Comparison of ENCODE assay signal across 8 mouse cellular contexts in genomic region chr19:47463636-47464303, GRCm38 (mm10). TPM values are rescaled to one million over a fixed set of nuclear protein-coding genes. Genes with fewer than 3 reads are reported as not detected.
DNase-seq lines count a peak whose midpoint lies in the region; ATAC-seq and TF ChIP-seq lines count a peak whose summit lies in the region.

No protein-coding gene starts in this region.

- DNase-seq in adipocyte (ENCODE audit: low spot score), result peak; percentile 48
- DNase-seq in cerebellum, postnatal 36 days, result peak; percentile 43 to 57
- DNase-seq in gastrocnemius, adult 8-10 months (ENCODE audit: low spot score in 2 of 2), result peak; percentile 81 to 85
- peak; percentile 60 to 67 for DNase-seq in left cerebral cortex, postnatal 25 days (ENCODE audit: low spot score in 2 of 2)

- H3K9me3 ChIP-seq in hindbrain, embryonic 16.5 days (ENCODE audit: control insufficient read depth, low read length), result no peaks in the 10 kb centered on the region

- H3K9ac ChIP-seq in hindbrain, embryonic 16.5 days (ENCODE audit: low read depth, low read length), result peak overlapping the region; percentile 89

- H3K4me3 ChIP-seq in hindbrain, embryonic 16.5 days (ENCODE audit: low read length), result peak overlapping the region; percentile 81
- H3K4me3 ChIP-seq in small intestine, adult 2 months (ENCODE audit: low read depth, low read length), result peak overlapping the region; percentile 99

- no peaks in the 10 kb centered on the region for H3K36me3 ChIP-seq in hindbrain, embryonic 16.5 days (ENCODE audit: control insufficient read depth, insufficient read depth, low read length)
- no peaks in the 10 kb centered on the region for H3K36me3 ChIP-seq in small intestine, adult 2 months (ENCODE audit: control insufficient read depth, insufficient read depth, low read length)

- WGBS in hindbrain, embryonic 16.5 days, result under 1% methylated on average over 27 of the region's 46 CpGs
- under 1% methylated on average over 46 of the region's 46 CpGs for WGBS in small intestine, adult 2 months

- peaks cover 31% of the 10 kb centered on the region for H3K4me1 ChIP-seq in hindbrain, embryonic 16.5 days (ENCODE audit: control insufficient read depth, insufficient read depth, low read depth, low read length)
- H3K4me1 ChIP-seq in small intestine, adult 2 months (ENCODE audit: control insufficient read depth, insufficient read depth, insufficient read length, low read length), result peaks cover 10% of the 10 kb centered on the region

- H3K27ac ChIP-seq in hindbrain, embryonic 16.5 days (ENCODE audit: low read depth, low read length), result peak overlapping the region; percentile 75
- peak overlapping the region; percentile 33; the same call in 1 of the 2 replicates for H3K27ac ChIP-seq in small intestine, adult 2 months (ENCODE audit: insufficient read depth, low read depth, low read length)

- intact Hi-C loops in left cerebral cortex, postnatal 25 days (cut with DNase I), result loop anchor here (1.0 to 2.0 kb wide), 2 partner anchors 80 to 107 kb away; no protein-coding TSS in a partner anchor

- peak; percentile 26; the same call in 1 of the 2 replicates for TF ChIP-seq POLR2A in small intestine, adult 2 months (IDR thresholded peaks at IDR 0.05; ENCODE audit: low read depth, low read length)

- TF ChIP-seq CTCF in small intestine, adult 2 months (IDR thresholded peaks at IDR 0.05; ENCODE audit: extremely low read depth, insufficient read length, insufficient replicate concordance, low read depth, low read length), result peak; percentile 61

- peak; percentile 61 for ATAC-seq in hindbrain, embryonic 16.5 days
- peak; percentile 60 for ATAC-seq in megakaryocyte progenitor cell, adult 5-6 weeks (replicated peaks; ENCODE audit: poor library complexity)
- no peak for ATAC-seq in monocyte, adult 5-6 weeks (replicated peaks; ENCODE audit: insufficient number of reproducible peaks, low FRiP score, low TSS enrichment, poor library complexity, severe bottlenecking)

- H3K4me2 ChIP-seq in hindbrain, embryonic 16.5 days (ENCODE audit: low read length), result peak overlapping the region; percentile 97

- no peaks in the 10 kb centered on the region for H3K27me3 ChIP-seq in hindbrain, embryonic 16.5 days (replicated peaks; ENCODE audit: control insufficient read depth, insufficient read depth, low read length)
- peaks cover 16% of the 10 kb centered on the region; the same call in 1 of the 2 replicates for H3K27me3 ChIP-seq in small intestine, adult 2 months (ENCODE audit: control insufficient read depth, insufficient read depth, low read length)

RNA-seq across cellular contexts. Expression of gene Sh3pxd2a, which starts 0.4 kb away (rescaled TPM):
- 10 to 100 TPM; 33.4 to 44.9 (median 41.1) TPM for total RNA-seq in gastrocnemius, adult 8-10 months (2022)
- 1.8 and 2.2 TPM in 2 replicates for polyA plus RNA-seq in hindbrain, embryonic 16.5 days (2015; fragmentation: Nextera tagmentation; extraction: Ambion mirVana)
- 10 to 100 TPM; 33.9 to 35.9 TPM for total RNA-seq in left cerebral cortex, postnatal 25 days (2021)
- 1.3 and 1.6 TPM in 2 replicates for total RNA-seq in megakaryocyte progenitor cell, adult 5-6 weeks (2015)
- total RNA-seq in megakaryocyte progenitor cell, adult 5-6 weeks (2017), result 1.1 and 1.4 TPM in 2 replicates
- polyA plus RNA-seq in small intestine, adult 2 months (2012; rRNA removed), result 6.2 and 6.3 TPM in 2 replicates
- total RNA-seq in monocyte, adult 5-6 weeks (2017), result 2.1 to 3.7 TPM (median 2.6 TPM) in 3 replicates
